Mouse (Mus musculus) testis, adult 2 months (tissue): ENCODE results near the gene Omp. TPM values are rescaled to one million over a fixed set of nuclear protein-coding genes. Genes with fewer than 3 reads are reported as not detected.

ENCODE experiments used
- H3K27ac ChIP-seq: fragments of 200-500 bp; 2 replicates; pipeline ENCODE4 v1.5.1; 2012; ENCODE audit warnings: low read depth, low read length; ENCODE audit not compliant: control insufficient read depth, insufficient read depth
- H3K27me3 ChIP-seq: fragments of 200-500 bp; 2 replicates; pipeline ENCODE4 v1.6.1; 2012; ENCODE audit warnings: mild to moderate bottlenecking, low read length, moderate library complexity; ENCODE audit not compliant: control insufficient read depth, insufficient read depth
- H3K36me3 ChIP-seq: fragments of 200-500 bp; 2 replicates; pipeline ENCODE4 v1.6.1; 2012; ENCODE audit warnings: mild to moderate bottlenecking, low read length; ENCODE audit not compliant: control insufficient read depth, insufficient read depth
- H3K4me1 ChIP-seq: fragments of 200-500 bp; 2 replicates; pipeline ENCODE4 v1.6.1; 2012; ENCODE audit warnings: low read length; ENCODE audit not compliant: control insufficient read depth, insufficient read depth
- H3K4me3 ChIP-seq: fragments of 200-500 bp; 2 replicates; pipeline ENCODE4 v1.5.1; 2012; ENCODE audit warnings: low read depth, mild to moderate bottlenecking, low read length, moderate library complexity, mixed read lengths; ENCODE audit not compliant: control insufficient read depth
- CTCF ChIP-seq: fragments of 200-500 bp; IDR thresholded peaks from 2 replicates; pipeline ENCODE4 v1.5.1; 2012; ENCODE audit warnings: low read depth, mild to moderate bottlenecking, inconsistent platforms, low read length, moderate library complexity; ENCODE audit not compliant: control insufficient read depth, insufficient read depth, insufficient replicate concordance
- POLR2A ChIP-seq: fragments of 200-500 bp; IDR thresholded peaks from 2 replicates; pipeline ENCODE4 v1.6.1; 2012; ENCODE audit warnings: low read depth, mild to moderate bottlenecking, inconsistent platforms, low read length, moderate library complexity; ENCODE audit not compliant: control insufficient read depth
- polyA plus RNA-seq: library from polyadenylated mRNA; depleted of rRNA; stranded (reverse); fragments of >200 nt; gene quantifications from 2 replicates; pipeline ENCODE4 v1.2.3, GENCODE M21; 2012

Gene Omp
- polyA plus RNA-seq, 1 experiment = 0.11 TPM

DNA sequence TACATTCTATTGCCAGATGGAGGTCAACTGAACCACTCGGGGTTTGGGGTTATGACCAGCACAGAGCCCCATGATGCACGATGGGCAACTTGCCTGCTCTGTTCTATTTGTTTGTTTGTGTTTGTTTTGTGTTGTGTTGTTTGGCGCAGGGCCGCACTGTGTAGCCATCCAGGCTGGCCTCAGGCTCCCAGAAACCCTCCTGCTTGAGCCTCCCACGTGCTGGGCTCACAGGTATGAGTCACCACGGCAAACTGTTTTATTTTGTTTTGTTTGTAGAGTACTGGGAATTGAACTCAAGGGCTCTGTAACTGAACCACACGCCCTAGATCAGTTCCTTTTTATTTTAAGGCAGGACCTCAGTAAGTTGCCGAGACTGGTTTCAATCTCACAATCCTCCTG is 1.1 kb upstream of the Omp start:
- TF ChIP-seq POLR2A (no peak), CTCF (no peak)
- Histone ChIP-seq H3K27me3 (no peaks in the 10 kb centered on the region), H3K4me3 (no peak overlapping the region)

DNA sequence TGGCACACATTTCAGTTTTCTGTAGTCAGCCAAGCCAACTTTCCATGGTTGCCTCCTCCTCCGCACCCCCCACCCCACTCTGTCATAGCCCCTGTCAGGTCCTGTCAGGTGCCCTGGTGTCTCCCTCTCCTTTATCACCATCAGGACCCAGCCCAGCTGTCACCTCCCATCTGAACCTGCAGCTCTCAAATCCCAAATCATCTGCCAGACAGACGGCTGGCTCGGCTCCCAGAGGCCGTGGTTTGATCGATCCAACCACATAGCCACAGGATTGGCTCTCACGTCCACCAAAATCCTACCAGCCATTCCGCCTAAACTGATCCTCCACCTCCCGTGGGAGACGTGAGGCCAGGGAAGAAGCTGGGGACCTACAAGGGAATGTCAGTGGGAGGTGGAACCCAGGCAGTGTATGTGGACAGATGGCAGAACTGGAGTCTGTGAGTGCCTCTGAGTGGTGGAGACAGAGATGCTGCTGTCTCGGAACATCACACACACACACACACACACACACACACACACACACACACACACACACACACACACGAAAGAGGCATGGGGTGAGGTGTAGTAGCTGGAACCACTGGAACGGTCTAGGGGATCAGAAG is 642 bp upstream of the Omp start:
- TF ChIP-seq POLR2A = no peak
- no peak for TF ChIP-seq CTCF
- H3K4me1 ChIP-seq = no peaks in the 10 kb centered on the region

More for the DNA sequence above, 1.1 kb upstream of the Omp start:
- no peaks in the 10 kb centered on the region for H3K36me3 ChIP-seq
- H3K27ac ChIP-seq = no peak overlapping the region
- H3K4me1 ChIP-seq = no peaks in the 10 kb centered on the region

DNA sequence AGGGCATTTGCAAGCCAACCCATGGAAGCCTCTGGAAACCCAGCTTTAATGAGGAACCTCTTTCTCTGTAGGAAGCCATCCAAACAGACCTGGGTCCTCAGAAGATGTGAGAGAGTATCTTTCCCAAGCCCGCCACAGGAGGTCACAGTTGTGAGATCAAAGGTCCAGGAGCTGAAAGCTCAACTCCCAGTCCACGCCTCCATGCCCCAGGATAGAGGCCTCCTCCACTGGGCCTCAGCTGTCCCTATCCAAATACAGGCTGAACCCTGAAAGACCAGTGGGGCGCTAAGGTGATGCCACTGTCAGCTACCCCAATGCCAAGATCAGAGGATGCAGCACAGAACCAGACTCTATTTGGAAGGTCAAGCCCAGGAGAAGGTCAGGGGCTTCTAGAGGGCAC is 2.7 kb downstream of the Omp start:
- H3K27me3 ChIP-seq = no peaks in the 10 kb centered on the region
- no peak overlapping the region for H3K4me3 ChIP-seq
- TF ChIP-seq POLR2A = no peak
- TF ChIP-seq CTCF = no peak
- peaks cover 3% of the 10 kb centered on the region for H3K4me1 ChIP-seq
- no peak overlapping the region for H3K27ac ChIP-seq
- H3K36me3 ChIP-seq = no peaks in the 10 kb centered on the region

More for the DNA sequence above, 642 bp upstream of the Omp start:
- H3K36me3 ChIP-seq = no peaks in the 10 kb centered on the region
- H3K27ac ChIP-seq = no peak overlapping the region
- no peaks in the 10 kb centered on the region for H3K27me3 ChIP-seq
- no peak overlapping the region for H3K4me3 ChIP-seq

DNA sequence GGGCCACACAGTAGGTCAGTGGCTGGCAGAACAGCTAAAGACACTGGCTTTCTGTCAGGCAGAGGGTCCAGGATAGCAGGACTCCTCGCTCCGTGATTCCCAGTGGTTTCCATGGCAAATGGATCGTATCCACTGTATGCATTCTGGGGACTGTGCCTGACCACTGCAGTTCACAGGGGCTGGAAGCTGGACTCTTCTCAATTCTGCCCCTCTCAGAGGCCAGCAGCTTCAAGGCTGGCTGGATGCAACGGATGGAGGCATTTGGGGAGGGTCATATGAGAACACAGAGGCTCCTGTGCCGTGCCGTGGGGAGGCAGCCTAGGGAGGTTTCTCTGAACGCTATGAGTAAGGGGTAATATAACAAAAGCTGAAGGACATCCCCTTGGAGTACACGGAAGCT is 3.1 kb downstream of the Omp start:
- TF ChIP-seq POLR2A (no peak), CTCF (no peak)
- Histone ChIP-seq H3K27ac (no peak overlapping the region), H3K36me3 (no peaks in the 10 kb centered on the region), H3K4me3 (no peak overlapping the region), H3K27me3 (no peaks in the 10 kb centered on the region), H3K4me1 (peaks cover 6% of the 10 kb centered on the region)

DNA sequence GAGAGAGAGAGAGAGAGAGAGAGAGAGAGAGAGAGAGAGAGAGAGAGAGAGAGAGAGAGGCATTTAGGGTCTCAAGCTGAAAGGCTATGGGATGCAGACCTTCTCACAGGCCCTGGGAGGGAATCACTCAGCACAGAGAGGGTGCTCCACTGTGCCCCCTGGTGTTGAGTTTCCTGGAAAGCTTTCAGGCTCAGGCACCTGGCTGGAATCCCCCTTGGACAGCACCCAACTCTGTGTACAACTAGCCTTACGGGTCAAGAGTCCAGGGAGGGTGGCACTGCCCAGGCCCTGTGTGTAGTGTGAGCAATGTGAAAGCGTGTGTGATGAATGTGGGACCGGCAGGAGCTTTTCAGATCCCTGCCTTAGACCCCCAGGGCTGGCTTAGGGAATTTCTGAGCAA is 4.1 kb downstream of the Omp start:
- TF ChIP-seq CTCF = no peak
- no peak for TF ChIP-seq POLR2A
- no peaks in the 10 kb centered on the region for H3K36me3 ChIP-seq
- H3K27ac ChIP-seq = no peak overlapping the region
- H3K4me3 ChIP-seq = no peak overlapping the region
- no peaks in the 10 kb centered on the region for H3K27me3 ChIP-seq
- peaks cover 6% of the 10 kb centered on the region for H3K4me1 ChIP-seq

DNA sequence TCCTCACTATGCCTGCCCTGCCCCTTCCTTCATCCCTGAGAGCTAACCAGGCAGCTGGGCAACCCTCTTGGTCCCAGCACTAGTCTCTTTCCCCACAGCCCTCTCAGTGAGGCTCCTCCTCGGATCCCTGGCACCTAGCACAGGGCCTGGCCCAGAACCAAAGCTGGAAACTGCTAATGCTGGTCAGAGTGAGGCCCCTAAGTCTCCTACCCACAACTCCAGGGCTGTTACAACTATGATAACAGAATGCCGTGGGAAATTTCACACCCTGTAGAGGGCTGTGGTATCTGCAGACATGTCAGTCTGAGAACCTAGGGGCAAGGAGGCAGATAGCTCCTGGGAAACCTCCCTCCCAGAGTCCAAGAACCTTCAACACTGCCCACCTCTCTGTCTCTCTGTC is 4.7 kb downstream of the Omp start:
- Histone ChIP-seq H3K27me3 (no peaks in the 10 kb centered on the region), H3K27ac (no peak overlapping the region), H3K4me1 (peaks cover 6% of the 10 kb centered on the region), H3K36me3 (no peaks in the 10 kb centered on the region), H3K4me3 (no peak overlapping the region)
- TF ChIP-seq POLR2A (no peak), CTCF (no peak)

DNA sequence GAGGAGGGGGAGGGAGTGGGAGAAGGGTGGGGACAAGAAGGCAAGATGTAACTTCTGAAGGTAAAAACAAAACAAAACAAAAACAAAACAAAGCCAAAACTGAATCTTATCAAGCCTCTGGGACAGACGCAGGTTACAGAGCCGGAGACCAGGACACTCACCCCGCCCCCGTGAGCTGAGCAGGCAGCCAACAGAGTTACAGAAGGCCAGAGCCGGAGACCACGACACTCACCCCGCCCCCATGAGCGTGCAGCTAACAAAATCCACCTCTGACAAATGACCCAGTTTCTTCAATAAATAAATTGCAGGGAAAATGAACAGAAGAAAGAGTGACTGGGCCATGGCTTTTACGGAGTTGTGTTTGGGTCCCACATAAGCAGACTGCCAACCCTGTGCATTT is 6.1 kb downstream of the Omp start:
- Histone ChIP-seq H3K4me3 (no peak overlapping the region), H3K4me1 (peaks cover 6% of the 10 kb centered on the region), H3K36me3 (no peaks in the 10 kb centered on the region), H3K27me3 (no peaks in the 10 kb centered on the region), H3K27ac (no peak overlapping the region)
- TF ChIP-seq CTCF = no peak
- TF ChIP-seq POLR2A = no peak

DNA sequence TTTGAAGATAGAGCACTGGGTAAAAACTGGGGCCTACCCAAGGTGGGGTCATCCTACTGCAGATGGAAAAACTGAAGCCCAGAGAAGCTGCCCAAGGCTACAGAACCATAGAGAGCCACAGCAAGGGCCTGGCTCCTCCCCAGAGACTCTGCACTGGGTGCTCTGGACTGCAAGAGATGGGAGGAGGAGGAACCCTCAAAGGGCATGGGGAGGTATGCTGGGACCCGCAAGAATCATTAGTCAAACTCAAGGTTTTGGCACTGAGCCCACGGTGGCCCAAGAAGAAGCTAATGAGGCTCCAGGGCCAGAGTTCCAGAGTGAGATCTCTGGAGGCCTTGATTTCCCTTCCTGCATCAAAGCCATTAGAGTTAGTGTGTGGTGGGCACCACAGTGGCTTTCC is 7.3 kb downstream of the Omp start:
- TF ChIP-seq CTCF (no peak), POLR2A (no peak)
- Histone ChIP-seq H3K4me1 (peaks cover 6% of the 10 kb centered on the region), H3K27me3 (no peaks in the 10 kb centered on the region), H3K4me3 (no peak overlapping the region), H3K27ac (no peak overlapping the region), H3K36me3 (no peaks in the 10 kb centered on the region)
